Mouse (Mus musculus): ENCODE measurements at regions not wholly inside any gene's neighbourhood (a gene's known extent, or its start where the extent isn't known, plus 50 kb on each side); places are given as distances from the start of the nearest gene placed in this dataset.

DNA sequence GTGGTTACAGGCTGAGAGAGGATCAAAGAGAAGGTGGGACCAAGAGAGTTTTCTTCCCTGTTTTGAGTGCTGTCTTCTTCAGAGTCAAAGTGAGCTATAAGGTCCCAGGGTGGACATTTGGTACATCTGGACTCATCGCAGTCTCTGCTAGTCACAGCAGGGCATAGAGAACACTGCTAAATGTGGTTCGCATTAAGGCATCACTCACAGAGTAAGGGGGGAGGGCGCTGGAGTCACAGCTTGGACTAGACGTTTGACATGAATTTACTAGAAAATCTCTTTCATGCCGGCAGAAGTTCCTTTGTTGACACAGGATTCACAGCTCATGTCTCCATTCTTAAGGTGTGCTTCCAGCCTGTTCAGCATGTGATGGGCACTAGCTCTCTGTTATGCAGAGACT lies 50.4 kb upstream of the Irf2bp2 start:
- Histone ChIP-seq H3K4me3 (ENCODE audit: low read depth, low read length) (no peak overlapping the region), H3K27me3 (replicated peaks; ENCODE audit: control insufficient read depth, insufficient read depth, low read length) (no peaks in the 10 kb centered on the region), H3K36me3 (ENCODE audit: control insufficient read depth, insufficient read depth, low read length) (no peaks in the 10 kb centered on the region), H3K4me2 (ENCODE audit: low read length) (no peak overlapping the region), H3K27ac (ENCODE audit: low read depth) (no peak overlapping the region), H3K4me1 (replicated peaks; ENCODE audit: control insufficient read depth, insufficient read depth, low read length) (0 out of 2 replicates have a peak, but pooled peaks cover 3% of the 10 kb centered on the region), H3K9me3 (ENCODE audit: control insufficient read depth, low read length) (peaks cover 4% of the 10 kb centered on the region), H3K9ac (ENCODE audit: low read length) (no peak overlapping the region)
- DNase-seq (ENCODE audit: low spot score) (no peak), ATAC-seq (replicated peaks; ENCODE audit: low FRiP score, low TSS enrichment, low read depth) (no peak)
- WGBS, result 56% methylated on average over 5 of the region's 5 CpGs

Data from intestine, embryonic 14.5 days (tissue).